Comparison of ENCODE assay signal across 8 mouse cellular contexts in genomic region chr2:128966641-128967580, GRCm38 (mm10). TPM values are rescaled to one million over a fixed set of nuclear protein-coding genes. Genes with fewer than 3 reads are reported as not detected.
DNase-seq lines count a peak whose midpoint lies in the region; ATAC-seq and TF ChIP-seq lines count a peak whose summit lies in the region.

Zc3h6 (plus strand) TSS chr2:128967402.

- peak within 1 kb of the TSS; percentile 75 for H3K4me2 ChIP-seq in lung, postnatal 0 days (replicated peaks; ENCODE audit: low read depth, low read length)

- no peaks in the 10 kb centered on the region for H3K36me3 ChIP-seq in hindbrain, embryonic 10.5 days
- H3K36me3 ChIP-seq in lung, postnatal 0 days (ENCODE audit: insufficient read depth, low read length): no peaks in the 10 kb centered on the region

- peak within 1 kb of the TSS; percentile 100 for H3K27ac ChIP-seq in hindbrain, embryonic 10.5 days
- peak within 1 kb of the TSS; percentile 100 for H3K27ac ChIP-seq in lung, postnatal 0 days (ENCODE audit: low read length)

- no peaks in the 10 kb centered on the region for H3K27me3 ChIP-seq in hindbrain, embryonic 10.5 days (ENCODE audit: insufficient read depth, poor library complexity, severe bottlenecking)
- H3K27me3 ChIP-seq in lung, postnatal 0 days (replicated peaks; ENCODE audit: insufficient read depth, low read length): no peaks in the 10 kb centered on the region

- WGBS in hindbrain, embryonic 10.5 days: 1% methylated on average over 65 of the region's 65 CpGs
- WGBS in lung, postnatal 0 days: 2% methylated on average over 64 of the region's 65 CpGs

- TF ChIP-seq EP300 in lung, postnatal 0 days (IDR thresholded peaks at IDR 0.05): peak; percentile 70

- peak; percentile 98 for ATAC-seq in lung, postnatal 0 days

- H3K4me1 ChIP-seq in hindbrain, embryonic 10.5 days (replicated peaks): peaks cover 23% of the 10 kb centered on the region
- H3K4me1 ChIP-seq in lung, postnatal 0 days (ENCODE audit: insufficient read depth, low read depth, low read length): no peaks in the 10 kb centered on the region

- DNase-seq in MEL-GATA-1-ER (ENCODE audit: extremely low read depth, low read depth): peak; percentile 88
- DNase-seq in cerebellum, adult 8-10 months: peak; percentile 100
- peak; percentile 98 for DNase-seq in forelimb bud, embryonic 11.5 days (ENCODE audit: low read depth, low spot score)
- peak; percentile 99 for DNase-seq in hindbrain, embryonic 10.5 days (ENCODE audit: low spot score)
- peak; percentile 97 for DNase-seq in layer of hippocampus, adult 9-11 months
- peak; percentile 98 for DNase-seq in lung, postnatal 0 days (ENCODE audit: low spot score)
- DNase-seq in ovary, postnatal 14 days (ENCODE audit: low spot score): peak; percentile 99
- DNase-seq in thymus, postnatal 14 days: peak; percentile 99

- no peak; the same call in 1 of the 2 replicates for TF ChIP-seq CTCF in lung, postnatal 0 days (IDR thresholded peaks at IDR 0.05)

- H3K9ac ChIP-seq in lung, postnatal 0 days (replicated peaks; ENCODE audit: low read depth): peak within 1 kb of the TSS; percentile 99

- H3K9me3 ChIP-seq in hindbrain, embryonic 10.5 days: no peaks in the 10 kb centered on the region
- H3K9me3 ChIP-seq in lung, postnatal 0 days (ENCODE audit: low read length): no peaks in the 10 kb centered on the region

- H3K4me3 ChIP-seq in hindbrain, embryonic 10.5 days: peak within 1 kb of the TSS; percentile 80
- H3K4me3 ChIP-seq in lung, postnatal 0 days (ENCODE audit: low read depth, low read length): peak within 1 kb of the TSS; percentile 80

RNA-seq across cellular contexts. Expression of gene Zc3h6, which starts in this region (rescaled TPM):
- polyA plus RNA-seq in hindbrain, embryonic 10.5 days (2016; fragmentation: Nextera tagmentation; extraction: Ambion mirVana): 1.4 and 2.2 TPM in 2 replicates
- 2.0 and 3.5 TPM in 2 replicates for polyA plus RNA-seq in lung, postnatal 0 days (2015; fragmentation: Nextera tagmentation; extraction: Ambion mirVana)

Comparison
In these comparisons a context has a peak if more than half of its experiments do, and no peak if none do; other contexts are left out.
1. Peak in every context shown above with its lines: DNase-seq, ATAC-seq, H3K4me3 ChIP-seq and H3K27ac ChIP-seq.